ENCODE assay signal across 9 mouse cellular contexts in the genomic region with DNA sequence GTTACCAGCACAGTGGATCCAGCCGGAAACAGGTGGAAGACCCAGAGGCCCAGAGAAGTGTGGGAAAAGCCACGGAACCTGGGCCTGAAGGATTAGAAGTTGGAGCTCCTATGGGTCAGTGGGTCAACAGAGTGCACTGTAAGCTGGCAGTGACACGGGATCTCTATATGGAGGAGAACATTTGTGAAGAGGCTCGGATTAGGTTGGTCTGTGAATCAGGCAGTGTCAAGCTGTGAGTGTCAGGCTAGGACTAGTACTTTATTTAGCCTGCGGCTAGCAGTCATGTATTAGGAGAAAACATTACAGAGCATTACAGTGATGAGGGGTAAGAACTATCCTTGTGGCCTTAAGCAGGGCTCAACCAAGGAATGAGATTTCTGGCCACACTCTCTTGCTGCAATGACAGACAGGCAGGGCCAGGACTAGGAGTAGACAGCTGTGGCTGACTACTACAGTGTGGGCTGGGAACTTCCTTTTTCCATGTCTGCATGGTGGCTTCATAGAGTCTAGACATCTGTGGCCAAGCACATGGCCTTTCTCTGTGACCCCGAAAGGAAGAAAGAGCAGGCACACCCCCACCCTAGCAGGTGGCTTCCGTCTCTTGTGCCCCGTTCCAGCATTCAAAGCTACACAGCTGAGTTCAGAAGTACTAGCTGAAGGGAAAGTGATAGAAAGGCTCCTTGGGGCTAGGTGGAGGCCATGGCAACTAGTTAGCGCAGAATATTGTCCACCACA.
DNase-seq lines count a peak whose midpoint lies in the region; ATAC-seq lines count a peak whose summit lies in the region.
"Had no signal": no experiment of that assay in that cellular context is flagged by ENCODE, and none has a peak within 500 bp of the region (broad histone marks: within the 10 kb centered on the region; RNA-seq: fewer than 3 reads in every experiment).

No protein-coding gene starts in this region.

- no peak overlapping the region for H3K4me3 ChIP-seq in forebrain, embryonic 16.5 days (replicated peaks; ENCODE audit: low read length)
- no peak overlapping the region for H3K4me3 ChIP-seq in liver, embryonic 16.5 days (ENCODE audit: low read depth, low read length)
- H3K4me3 ChIP-seq in neural tube, embryonic 15.5 days (replicated peaks): no peak overlapping the region
- H3K4me3 ChIP-seq: megakaryocyte, embryonic 14.5 days had no signal

- 72% methylated on average over 9 of the region's 9 CpGs for WGBS in forebrain, embryonic 16.5 days
- 58% methylated on average over 9 of the region's 9 CpGs for WGBS in liver, embryonic 16.5 days (ENCODE audit: insufficient replicate concordance)
- WGBS in neural tube, embryonic 15.5 days: 57% methylated on average over 9 of the region's 9 CpGs

- H3K36me3 ChIP-seq in forebrain, embryonic 16.5 days (ENCODE audit: control insufficient read depth, insufficient read depth): no peaks in the 10 kb centered on the region
- no peaks in the 10 kb centered on the region for H3K36me3 ChIP-seq in liver, embryonic 16.5 days (ENCODE audit: control insufficient read depth, insufficient read depth)
- 0 out of 2 replicates have a peak, but pooled peaks cover 2% of the 10 kb centered on the region for H3K36me3 ChIP-seq in neural tube, embryonic 15.5 days

- ATAC-seq in forebrain, embryonic 16.5 days: peak; percentile 13; the same call in 1 of the 2 replicates
- peak; percentile 47; the same call in 1 of the 2 replicates for ATAC-seq in liver, embryonic 16.5 days (ENCODE audit: low read depth)
- ATAC-seq in neural tube, embryonic 15.5 days (ENCODE audit: low FRiP score): no peak

- H3K9me3 ChIP-seq in forebrain, embryonic 16.5 days (ENCODE audit: control insufficient read depth, low read length): no peaks in the 10 kb centered on the region
- H3K9me3 ChIP-seq in liver, embryonic 16.5 days (replicated peaks; ENCODE audit: control insufficient read depth, low read length): no peaks in the 10 kb centered on the region
- no peaks in the 10 kb centered on the region for H3K9me3 ChIP-seq in neural tube, embryonic 15.5 days (replicated peaks)
- H3K9me3 ChIP-seq: megakaryocyte, embryonic 14.5 days had no signal

- H3K9ac ChIP-seq in forebrain, embryonic 16.5 days (replicated peaks; ENCODE audit: low read depth, low read length): no peak overlapping the region
- no peak overlapping the region for H3K9ac ChIP-seq in liver, embryonic 16.5 days (ENCODE audit: low read depth, low read length)
- H3K9ac ChIP-seq in neural tube, embryonic 15.5 days (replicated peaks): no peak overlapping the region

- H3K4me1 ChIP-seq in forebrain, embryonic 16.5 days (replicated peaks; ENCODE audit: control insufficient read depth, insufficient read depth, low read length): peaks cover 14% of the 10 kb centered on the region
- no peaks in the 10 kb centered on the region for H3K4me1 ChIP-seq in liver, embryonic 16.5 days (ENCODE audit: control insufficient read depth, low read depth, low read length)
- peaks cover 32% of the 10 kb centered on the region for H3K4me1 ChIP-seq in neural tube, embryonic 15.5 days

- H3K27me3 ChIP-seq in forebrain, embryonic 16.5 days (replicated peaks; ENCODE audit: control insufficient read depth, insufficient read depth, low read length): no peaks in the 10 kb centered on the region
- H3K27me3 ChIP-seq in liver, embryonic 16.5 days (ENCODE audit: control insufficient read depth, insufficient read depth, low read depth, low read length): no peaks in the 10 kb centered on the region
- no peaks in the 10 kb centered on the region for H3K27me3 ChIP-seq in neural tube, embryonic 15.5 days (replicated peaks)
- H3K27me3 ChIP-seq: megakaryocyte, embryonic 14.5 days had no signal

- peak; percentile 13 for DNase-seq in right cerebral cortex, postnatal 14 days
- no peak for DNase-seq in right cerebral cortex, postnatal 4 days
- DNase-seq in ovary, adult 18-20 months (ENCODE audit: low spot score): no peak
- no peak for DNase-seq in urinary bladder, postnatal 25 days (ENCODE audit: low spot score)
- no peak for DNase-seq in ovary, postnatal 14 days (ENCODE audit: low spot score)

- H3K27ac ChIP-seq in forebrain, embryonic 16.5 days (ENCODE audit: low read length): no peak overlapping the region
- no peak overlapping the region for H3K27ac ChIP-seq in liver, embryonic 16.5 days (ENCODE audit: low read length)
- 0 out of 2 replicates have a peak overlapping the region, but pooled peaks have one; percentile 34 for H3K27ac ChIP-seq in neural tube, embryonic 15.5 days (replicated peaks)

- no peak overlapping the region for H3K4me2 ChIP-seq in forebrain, embryonic 16.5 days (ENCODE audit: low read length)
- H3K4me2 ChIP-seq in liver, embryonic 16.5 days (ENCODE audit: low read depth, low read length): no peak overlapping the region
- no peak overlapping the region for H3K4me2 ChIP-seq in neural tube, embryonic 15.5 days
